Mouse (Mus musculus) skeletal muscle tissue, postnatal 0 days (tissue): ENCODE measurements around the gene Spcs1. TPM values are rescaled to one million over a fixed set of nuclear protein-coding genes. Genes with fewer than 3 reads are reported as not detected.

ENCODE experiments used
- polyA plus RNA-seq: library from polyadenylated mRNA; unstranded; fragments of >200 nt; fragmentation: Nextera tagmentation; extraction: Ambion mirVana; gene quantifications from 2 replicates; pipeline ENCODE4 v1.2.1, GENCODE M21; 2015

The Spcs1 gene
- 380 and 384 TPM in 2 replicates for polyA plus RNA-seq

DNA sequence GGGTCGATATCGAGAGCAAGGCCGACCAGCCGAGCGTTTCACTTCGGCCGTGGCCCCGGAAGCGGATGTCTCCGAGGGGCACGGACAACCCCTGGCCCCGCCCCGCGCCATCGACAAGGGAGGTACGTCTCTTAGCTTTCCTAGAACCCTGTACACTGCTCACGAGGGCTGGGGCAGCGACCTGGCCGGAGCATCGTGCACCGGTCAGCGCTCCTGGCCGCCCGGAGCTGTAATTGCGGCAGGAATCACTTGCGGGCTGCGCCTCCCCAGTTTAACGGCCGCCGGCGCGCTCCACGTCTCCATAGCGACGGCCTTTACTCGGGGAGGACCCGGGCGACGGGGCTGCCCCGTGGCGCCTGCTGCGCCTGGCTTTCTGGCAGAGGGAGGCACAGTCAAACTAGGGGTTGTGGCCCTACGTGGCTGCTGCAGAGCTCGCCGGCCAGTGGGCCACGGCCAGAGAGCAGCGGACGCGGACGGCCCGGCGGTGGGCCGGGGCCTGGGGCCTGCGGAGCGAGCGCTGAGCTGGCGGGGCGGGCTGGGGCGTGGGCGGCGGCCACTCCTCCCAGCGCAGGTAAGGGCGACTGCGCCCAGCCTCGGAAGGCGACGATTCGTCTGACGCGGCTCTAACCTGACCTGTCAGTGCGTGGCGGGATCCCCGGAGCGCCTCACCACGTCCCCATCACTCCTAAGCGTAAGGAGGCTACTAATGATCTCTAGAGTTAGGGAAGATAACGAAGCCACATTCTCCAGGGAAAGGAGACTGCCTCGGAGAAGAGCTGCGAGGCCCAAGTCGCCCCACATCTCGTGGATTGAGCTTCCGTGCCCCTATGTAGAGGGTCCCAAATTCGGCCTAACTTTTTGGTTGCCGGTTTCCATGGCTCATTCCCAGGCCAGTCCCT, at the start of gene Spcs1, which contains the start of gene Glt8d1:
Gene Spcs1 (minus strand): TSS at position 366 of the 899 bp plus-strand sequence.
Gene Glt8d1 (plus strand): TSS at position 94 of the 899 bp plus-strand sequence.

DNA sequence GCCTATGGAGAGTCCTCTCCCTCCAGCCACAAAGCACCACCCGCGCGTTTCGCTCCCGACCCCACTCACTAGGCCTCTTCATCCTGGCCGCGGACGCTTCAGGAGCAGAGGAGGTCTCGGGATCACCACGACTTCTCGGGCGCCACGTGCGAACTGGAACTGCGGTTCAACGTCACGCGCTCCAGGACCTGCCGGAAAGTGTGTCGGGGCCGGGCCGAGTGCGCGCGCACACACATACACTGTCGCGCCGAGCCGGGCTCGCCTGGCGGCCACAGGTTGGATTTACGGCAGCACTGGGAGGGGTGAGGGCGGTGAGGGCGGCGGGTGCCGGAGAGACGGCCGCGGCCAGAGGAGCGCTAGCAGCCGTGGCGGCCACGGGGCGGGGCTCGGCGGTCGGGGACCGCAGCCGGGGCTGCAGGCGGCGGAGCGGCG, 17.4 kb upstream of the Spcs1 start, which contains the start of the genes Pbrm1 and Gnl3:
Gene Pbrm1 (plus strand): TSS at position 279 of the 432 bp plus-strand sequence.
Gene Gnl3 (minus strand): TSS at position 293 of the 432 bp plus-strand sequence.

DNA sequence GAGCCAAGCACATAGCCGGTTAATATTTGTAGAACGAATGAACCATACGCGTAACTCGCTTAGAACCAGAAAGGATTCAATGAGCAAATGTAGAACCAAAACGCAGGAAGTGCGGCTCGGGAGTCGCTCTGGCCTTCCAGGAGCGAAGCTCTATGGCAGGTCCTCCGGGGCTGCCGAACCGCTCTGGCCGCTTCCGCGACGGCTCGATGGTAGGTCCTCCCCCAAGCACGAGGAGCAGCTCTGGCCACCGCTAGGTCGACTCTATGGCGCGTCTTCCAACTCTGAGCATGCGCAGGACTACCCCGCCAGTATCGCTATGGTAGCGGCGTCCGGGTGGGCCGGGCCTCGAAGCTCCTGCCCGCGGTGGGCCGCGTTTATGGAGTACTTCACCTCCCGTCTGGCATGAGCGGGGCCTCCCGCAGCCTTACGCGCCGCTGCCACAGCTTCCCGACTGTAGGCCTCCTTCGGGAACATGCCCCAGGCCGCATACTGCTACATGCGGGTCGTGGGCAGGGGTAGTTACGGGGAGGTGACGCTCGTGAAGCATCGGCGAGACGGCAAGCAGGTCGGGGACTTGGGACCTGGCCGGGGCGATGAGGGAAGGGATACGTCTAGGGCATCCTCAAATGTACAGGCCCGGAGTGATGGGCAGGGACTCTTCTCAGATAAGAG, 50.2 kb downstream of the Spcs1 start, which contains the start of gene Nek4:
Gene Nek4 (plus strand): TSS at position 224 of the 672 bp plus-strand sequence.

Other genes starting within 250 kb of the Spcs1 start
- 10.4 and 12.3 TPM in 2 replicates for gene Tmem110, start 176.1 kb downstream of the Spcs1 start, polyA plus RNA-seq
- gene Mustn1, start 122.5 kb downstream of the Spcs1 start, polyA plus RNA-seq: 238 and 249 TPM in 2 replicates
- 0.65 and 0.72 TPM in 2 replicates for gene Itih4, start 115.2 kb downstream of the Spcs1 start, polyA plus RNA-seq
- gene Itih3, start 77.9 kb downstream of the Spcs1 start, polyA plus RNA-seq: 1.4 and 2.1 TPM in 2 replicates
- gene Itih1, start 58.4 kb downstream of the Spcs1 start, polyA plus RNA-seq: 0.05 and 0.09 TPM in 2 replicates
- gene Nek4, start 50.3 kb downstream of the Spcs1 start, polyA plus RNA-seq: 4.8 and 4.9 TPM in 2 replicates
- gene Glt8d1, start 272 bp downstream of the Spcs1 start, polyA plus RNA-seq: 33.0 and 34.6 TPM in 2 replicates
- 59.3 and 60.2 TPM in 2 replicates for gene Pbrm1, start 17.5 kb upstream of the Spcs1 start, polyA plus RNA-seq
- 54.7 and 56.1 TPM in 2 replicates for gene Gnl3, start 17.5 kb upstream of the Spcs1 start, polyA plus RNA-seq
- 82.9 and 83.3 TPM in 2 replicates for gene Smim4, start 127.3 kb upstream of the Spcs1 start, polyA plus RNA-seq
- gene Nt5dc2, start 129.4 kb upstream of the Spcs1 start, polyA plus RNA-seq: 153 and 175 TPM in 2 replicates
- gene Stab1, start 167.0 kb upstream of the Spcs1 start, polyA plus RNA-seq: 31.4 and 46.9 TPM in 2 replicates
- 667 and 776 TPM in 2 replicates for gene Tnnc1, start 206.6 kb upstream of the Spcs1 start, polyA plus RNA-seq
- 133 and 143 TPM in 2 replicates for gene Nisch, start 215.3 kb upstream of the Spcs1 start, polyA plus RNA-seq
- gene Sema3g, start 216.2 kb upstream of the Spcs1 start, polyA plus RNA-seq: 0.78 and 1.1 TPM in 2 replicates
- gene Phf7, start 249.6 kb upstream of the Spcs1 start, polyA plus RNA-seq: 14.0 and 14.6 TPM in 2 replicates
- gene Bap1, start 249.8 kb upstream of the Spcs1 start, polyA plus RNA-seq: 35.0 and 35.8 TPM in 2 replicates